ENCODE assay signal across 22 mouse cellular contexts in genomic region chr11:118453886-118454671, GRCm38 (mm10). TPM values are rescaled to one million over a fixed set of nuclear protein-coding genes. Genes with fewer than 3 reads are reported as not detected.
DNase-seq lines count a peak whose midpoint lies in the region; ATAC-seq and TF ChIP-seq lines count a peak whose summit lies in the region.
"Had no signal": no experiment of that assay in that cellular context is flagged by ENCODE, and none has a peak within 500 bp of the region (broad histone marks: within the 10 kb centered on the region; RNA-seq: fewer than 3 reads in every experiment).

No protein-coding gene starts in this region.

- in situ Hi-C loops in Patski (cut with MboI; ENCODE audit: low pct_unique_long_range_greater_than_20kb): no loop called here

- H3K36me3 ChIP-seq in heart, embryonic 10.5 days: no peaks in the 10 kb centered on the region
- H3K36me3 ChIP-seq in forebrain, embryonic 14.5 days (ENCODE audit: control insufficient read depth, insufficient read depth, low read length): no peaks in the 10 kb centered on the region
- H3K36me3 ChIP-seq: G1E; hindbrain, embryonic 12.5 days; midbrain, embryonic 12.5 days; neural tube, embryonic 13.5 days had no signal

- intact Hi-C loops in gastrocnemius, postnatal 14 days (cut with DNase I; ENCODE audit: low total_unique reads): no loop called here
- intact Hi-C loops in heart, postnatal 25 days (cut with DNase I): no loop called here

- no peak for TF ChIP-seq CTCF in Patski (IDR thresholded peaks at IDR 0.05)

- ATAC-seq in Patski: peak; percentile 13
- ATAC-seq in forebrain, embryonic 14.5 days: no peak
- ATAC-seq: inflammation-experienced regulatory T-cells, adult 6 months had no signal

- 0 out of 2 replicates have a peak, but pooled peaks cover 5% of the 10 kb centered on the region for H3K27me3 ChIP-seq in heart, embryonic 10.5 days (ENCODE audit: insufficient read depth, poor library complexity, severe bottlenecking)
- H3K27me3 ChIP-seq in Patski: no peaks in the 10 kb centered on the region
- no peaks in the 10 kb centered on the region for H3K27me3 ChIP-seq in forebrain, embryonic 14.5 days (replicated peaks; ENCODE audit: control insufficient read depth, insufficient read depth, low read length)
- H3K27me3 ChIP-seq: hindbrain, embryonic 12.5 days; neural tube, embryonic 13.5 days had no signal

- no peak overlapping the region for H3K4me3 ChIP-seq in heart, embryonic 10.5 days
- H3K4me3 ChIP-seq in forebrain, embryonic 14.5 days (ENCODE audit: low read depth, low read length): no peak overlapping the region
- H3K4me3 ChIP-seq: hindbrain, embryonic 12.5 days; layer of hippocampus, adult 2 months; midbrain, embryonic 12.5 days; neural tube, embryonic 13.5 days had no signal

- peaks cover 15% of the 10 kb centered on the region for H3K4me1 ChIP-seq in heart, embryonic 10.5 days
- H3K4me1 ChIP-seq in forebrain, embryonic 14.5 days (ENCODE audit: control insufficient read depth, insufficient read depth, low read length): no peaks in the 10 kb centered on the region
- H3K4me1 ChIP-seq: midbrain, embryonic 12.5 days had no signal

- POLR2A ChIA-PET in Patski (lab: Charles Lee): interaction anchor here (0.6 kb wide), 1 partner anchor 101 kb away, joined by 3 read pairs; no protein-coding TSS in a partner anchor

- no peaks in the 10 kb centered on the region for H3K9me3 ChIP-seq in heart, embryonic 10.5 days
- H3K9me3 ChIP-seq in forebrain, embryonic 14.5 days (replicated peaks; ENCODE audit: control insufficient read depth, low read length): no peaks in the 10 kb centered on the region
- H3K9me3 ChIP-seq: hindbrain, embryonic 12.5 days; midbrain, embryonic 12.5 days; neural tube, embryonic 13.5 days had no signal

- 66% methylated on average over 11 of the region's 11 CpGs for WGBS in heart, embryonic 10.5 days
- 79% methylated on average over 11 of the region's 11 CpGs for WGBS in forebrain, embryonic 14.5 days

- CTCF ChIA-PET in Patski (lab: Charles Lee): interaction anchor here (1.1 to 1.3 kb wide), 2 partner anchors 15 to 33 kb away, joined by 3 to 4 read pairs; no protein-coding TSS in a partner anchor

- H3K9ac ChIP-seq in forebrain, embryonic 14.5 days (ENCODE audit: low read length): no peak overlapping the region
- H3K9ac ChIP-seq: hindbrain, embryonic 12.5 days; midbrain, embryonic 12.5 days; neural tube, embryonic 13.5 days had no signal

- no peak overlapping the region for H3K4me2 ChIP-seq in forebrain, embryonic 14.5 days (ENCODE audit: low read length)
- H3K4me2 ChIP-seq: hindbrain, embryonic 12.5 days; liver, embryonic 11.5 days; midbrain, embryonic 12.5 days; neural tube, embryonic 13.5 days had no signal

- peak; percentile 98 for DNase-seq in heart, adult 11 months
- DNase-seq in heart, embryonic 10.5 days (ENCODE audit: low spot score): no peak
- no peak for DNase-seq in Patski (ENCODE audit: low read depth, low spot score)
- peak; percentile 82 for DNase-seq in gastrocnemius, postnatal 14 days
- DNase-seq in heart, postnatal 25 days (ENCODE audit: low spot score): peak; percentile 71
- DNase-seq in urinary bladder, postnatal 4 days (ENCODE audit: low spot score in 2 of 2): no peak
- DNase-seq in testis, postnatal 14 days (ENCODE audit: low spot score): no peak
- no peak for DNase-seq in forebrain, embryonic 14.5 days (ENCODE audit: low spot score)
- DNase-seq: cerebellum, adult 2 months; kidney, adult 8-10 months; kidney, postnatal 14 days; layer of hippocampus, postnatal 36 days; lung, postnatal 14 days; right cerebral cortex, adult 18-20 months; thymus, postnatal 25 days had no signal

- no peak overlapping the region for H3K27ac ChIP-seq in heart, embryonic 10.5 days
- no peak overlapping the region for H3K27ac ChIP-seq in forebrain, embryonic 14.5 days (ENCODE audit: low read depth, low read length)
- H3K27ac ChIP-seq: hindbrain, embryonic 12.5 days; layer of hippocampus, adult 2 months; midbrain, embryonic 12.5 days; neural tube, embryonic 13.5 days had no signal

RNA-seq across cellular contexts. Expression of gene Engase, which starts 22.6 kb away (rescaled TPM):
- polyA plus RNA-seq in heart, embryonic 10.5 days (2016; fragmentation: Nextera tagmentation; extraction: Ambion mirVana): 5.1 and 7.8 TPM in 2 replicates
- polyA plus RNA-seq in Patski (2021): 4.7 TPM
- 10 to 100 TPM; 13.1 to 13.5 TPM for total RNA-seq in gastrocnemius, postnatal 14 days (2021)
- 1 to 10 TPM; 5.7 to 6.3 TPM for total RNA-seq in heart, postnatal 25 days (2021)
- polyA plus RNA-seq in forebrain, embryonic 14.5 days (2014; fragmentation: Nextera tagmentation; extraction: Ambion mirVana): 3.9 and 4.9 TPM in 2 replicates

RNA-seq across cellular contexts. Expression of gene C1qtnf1, which starts 26.1 kb away (rescaled TPM):
- 2.7 and 3.3 TPM in 2 replicates for polyA plus RNA-seq in heart, embryonic 10.5 days (2016; fragmentation: Nextera tagmentation; extraction: Ambion mirVana)
- 11.2 TPM for polyA plus RNA-seq in Patski (2021)
- total RNA-seq in gastrocnemius, postnatal 14 days (2021): 10 to 100 TPM; 26.4 to 30.2 TPM
- total RNA-seq in heart, postnatal 25 days (2021): 10 to 100 TPM; 17.7 to 31.0 TPM
- polyA plus RNA-seq in forebrain, embryonic 14.5 days (2014; fragmentation: Nextera tagmentation; extraction: Ambion mirVana): 2.3 and 3.0 TPM in 2 replicates
- polyA plus RNA-seq: G1E; inflammation-experienced regulatory T-cells, adult 6 months had no signal

RNA-seq across cellular contexts. Expression of gene Cant1, which starts 35.2 kb away (rescaled TPM):
- polyA plus RNA-seq in heart, embryonic 10.5 days (2016; fragmentation: Nextera tagmentation; extraction: Ambion mirVana): 22.4 and 23.5 TPM in 2 replicates
- polyA plus RNA-seq in Patski (2021): 49.4 TPM
- total RNA-seq in gastrocnemius, postnatal 14 days (2021): 10 to 100 TPM; 11.0 to 11.7 TPM
- total RNA-seq in heart, postnatal 25 days (2021): 10 to 100 TPM; 16.0 to 17.2 TPM
- 21.4 and 22.8 TPM in 2 replicates for polyA plus RNA-seq in forebrain, embryonic 14.5 days (2014; fragmentation: Nextera tagmentation; extraction: Ambion mirVana)

RNA-seq across cellular contexts. Expression of gene Lgals3bp, which starts 52.2 kb away (rescaled TPM):
- polyA plus RNA-seq in heart, embryonic 10.5 days (2016; fragmentation: Nextera tagmentation; extraction: Ambion mirVana): 5.1 and 6.2 TPM in 2 replicates
- 113 TPM for polyA plus RNA-seq in Patski (2021)
- 10 to 100 TPM; 11.0 to 11.9 TPM for total RNA-seq in gastrocnemius, postnatal 14 days (2021)
- total RNA-seq in heart, postnatal 25 days (2021): 10 to 100 TPM; 19.2 to 24.0 TPM
- 3.0 TPM in 2 replicates for polyA plus RNA-seq in forebrain, embryonic 14.5 days (2014; fragmentation: Nextera tagmentation; extraction: Ambion mirVana)

Comparison
In these comparisons a context has a peak if more than half of its experiments do, and no peak if none do; other contexts are left out.
1. DNase-seq: peak in heart, adult 11 months (single experiment), gastrocnemius, postnatal 14 days (single experiment) and heart, postnatal 25 days (single experiment); none in heart, embryonic 10.5 days (single experiment), Patski (single experiment), urinary bladder, postnatal 4 days (0 of 2), testis, postnatal 14 days (single experiment) and forebrain, embryonic 14.5 days (single experiment).